Mouse (Mus musculus) limb, embryonic 14.5 days (tissue): ENCODE data around the gene Pih1d1. TPM values are rescaled to one million over a fixed set of nuclear protein-coding genes. Genes with fewer than 3 reads are reported as not detected.

Experiments used
- ATAC-seq: fragments of 200-750 bp; cut with Nextera tagmentation; 2 replicates; pipeline ENCODE4 v1.8.0; 2017; ENCODE audit warnings: low read depth, moderate number of reproducible peaks, moderate TSS enrichment; ENCODE audit not compliant: low FRiP score
- DNase-seq: peaks from one replicate; pipeline ENCODE4 v3.0.0-alpha.2; 2015; ENCODE audit warnings: low spot score
- H3K27ac ChIP-seq: fragments of 300-500 bp; sonication (generic); replicated peaks from 2 replicates; pipeline ENCODE4 v1.5.1; 2014; ENCODE audit warnings: low read depth, mild to moderate bottlenecking, low read length, moderate library complexity, mixed read lengths
- H3K27me3 ChIP-seq: fragments of 300-500 bp; sonication (generic); 2 replicates; pipeline ENCODE4 v1.6.1; 2014; ENCODE audit warnings: low read length, mixed read lengths; ENCODE audit not compliant: control insufficient read depth, insufficient read depth
- H3K36me3 ChIP-seq: fragments of 300-500 bp; sonication (generic); 2 replicates; pipeline ENCODE4 v1.6.1; 2014; ENCODE audit warnings: mild to moderate bottlenecking, low read length, moderate library complexity, mixed read lengths; ENCODE audit not compliant: control insufficient read depth, insufficient read depth
- H3K4me1 ChIP-seq: fragments of 300-500 bp; sonication (generic); 2 replicates; pipeline ENCODE4 v1.6.1; 2014; ENCODE audit warnings: antibody characterized with exemption, low read length, mixed read lengths; ENCODE audit not compliant: control insufficient read depth, insufficient read depth
- H3K4me2 ChIP-seq: fragments of 300-500 bp; sonication (generic); replicated peaks from 2 replicates; pipeline ENCODE4 v1.6.1; 2014; ENCODE audit warnings: low read depth, mild to moderate bottlenecking, low read length, moderate library complexity; ENCODE audit not compliant: severe bottlenecking
- H3K4me3 ChIP-seq: fragments of 300-500 bp; sonication (generic); replicated peaks from 2 replicates; pipeline ENCODE4 v1.5.1; 2014; ENCODE audit warnings: low read length
- H3K9ac ChIP-seq: fragments of 300-500 bp; sonication (generic); 2 replicates; pipeline ENCODE4 v1.6.1; 2014; ENCODE audit warnings: mild to moderate bottlenecking, low read depth, low read length, moderate library complexity; ENCODE audit not compliant: severe bottlenecking
- H3K9me3 ChIP-seq: fragments of 300-500 bp; sonication (generic); 2 replicates; pipeline ENCODE4 v1.6.1; 2016; ENCODE audit warnings: low read length; ENCODE audit not compliant: control insufficient read depth
- POLR2A ChIP-seq: fragments of 200-500 bp; IDR thresholded peaks from 2 replicates; pipeline ENCODE4 v1.8.0; 2012; ENCODE audit warnings: inconsistent platforms, mild to moderate bottlenecking, moderate library complexity, borderline replicate concordance; ENCODE audit not compliant: insufficient read depth, insufficient read length; ENCODE audit errors: extremely low read depth
- WGBS: fragments of 180-500 bp; shearing (Covaris S2); extraction: QIAGEN DNeasy Blood & Tissue Kit; methylation state at CpG from one replicate; pipeline ENCODE4 v1.1.7; 2014; 5-methylcytosine and 5-hydroxymethylcytosine counted together
- polyA plus RNA-seq, 2 experiments: library from polyadenylated mRNA; depleted of rRNA in 1 of 2; stranded (reverse) in 1 of 2; unstranded in 1 of 2; fragments of >200 nt; fragmentation: Nextera tagmentation in 1 of 2; extraction: Ambion mirVana in 1 of 2; gene quantifications; 2 replicates each; pipeline versions ENCODE4 v1.2.1 to v1.2.3; 2012 to 2014

The Pih1d1 gene
- polyA plus RNA-seq, 2 experiments: 86.4 to 115 TPM

DNA sequence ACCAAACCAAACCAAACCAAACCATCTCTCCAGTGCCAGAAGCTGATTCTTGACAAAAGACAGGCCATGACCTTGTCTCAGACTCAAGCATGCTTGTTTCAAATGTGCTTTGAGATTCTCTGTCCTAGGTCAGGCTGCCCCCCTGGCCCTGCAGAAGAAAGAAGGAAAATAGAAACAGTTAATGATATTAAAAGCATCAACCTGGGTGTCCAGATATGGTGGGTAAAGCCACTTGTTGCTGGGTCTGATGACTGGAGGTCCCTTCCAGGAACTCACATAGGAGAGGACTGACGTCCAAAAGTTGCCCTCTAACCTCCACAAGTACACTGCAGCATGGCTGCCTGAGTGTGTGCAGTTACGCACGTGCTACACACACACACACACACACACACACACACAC lies 6.8 kb downstream of the Pih1d1 start:
- no peak overlapping the region for H3K9ac ChIP-seq
- ATAC-seq (no peak), DNase-seq (no peak)
- H3K27me3 ChIP-seq: peaks cover 35% of the 10 kb centered on the region
- H3K4me3 ChIP-seq: no peak overlapping the region
- no peaks in the 10 kb centered on the region for H3K9me3 ChIP-seq
- H3K27ac ChIP-seq: no peak overlapping the region
- peaks cover 28% of the 10 kb centered on the region for H3K36me3 ChIP-seq
- TF ChIP-seq POLR2A: no peak
- H3K4me2 ChIP-seq: no peak overlapping the region
- H3K4me1 ChIP-seq: 0 out of 2 replicates have a peak, but pooled peaks cover 4% of the 10 kb centered on the region
- 88% methylated on average over 3 of the region's 3 CpGs for WGBS

DNA sequence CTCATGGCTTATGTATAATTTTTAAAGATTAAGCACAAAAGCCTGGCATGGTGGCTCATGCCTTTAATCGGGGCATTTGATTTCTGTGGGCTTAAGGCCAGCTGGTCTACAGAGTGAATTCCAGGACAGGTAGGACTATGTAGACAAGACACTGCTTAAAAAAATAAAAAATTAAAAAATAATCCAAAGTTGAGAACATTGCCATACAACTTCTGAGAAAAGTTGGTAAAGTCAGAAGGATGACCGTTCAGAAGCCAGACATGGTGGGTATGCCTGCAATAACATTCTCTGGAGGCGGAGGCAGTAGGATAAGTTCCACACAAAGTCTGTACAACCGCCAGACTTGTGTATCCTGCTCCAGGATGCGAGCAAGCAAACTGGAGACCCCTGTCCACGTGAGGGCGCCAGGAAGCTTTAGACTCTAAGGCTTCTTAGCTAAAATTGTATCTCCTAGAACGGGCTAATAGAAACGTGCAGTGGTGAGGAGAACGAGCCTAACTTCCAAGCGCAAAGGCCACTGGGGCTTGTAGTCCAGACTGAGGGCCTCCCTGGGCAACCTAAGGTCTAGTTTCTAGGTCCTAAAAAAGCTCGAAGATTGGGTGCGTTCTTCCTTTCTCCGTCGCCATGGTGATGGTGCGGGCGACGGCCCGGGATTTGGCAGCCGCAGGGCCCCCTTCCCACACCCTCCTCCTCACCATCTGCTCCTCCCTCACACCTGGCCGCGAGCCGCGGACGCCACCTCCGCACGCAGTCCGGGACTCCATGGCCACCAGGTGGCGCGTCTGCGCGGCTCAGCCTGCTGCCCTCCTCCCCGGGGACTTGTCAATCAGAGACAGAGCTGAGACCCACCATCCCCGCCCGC lies 7.7 kb downstream of the Pih1d1 start:
- H3K4me3 ChIP-seq: peak overlapping the region; percentile 35
- 0 out of 2 replicates have a peak, but pooled peaks cover 4% of the 10 kb centered on the region for H3K4me1 ChIP-seq
- no peak overlapping the region for H3K27ac ChIP-seq
- peak; percentile 93 for ATAC-seq
- H3K27me3 ChIP-seq: peaks cover 45% of the 10 kb centered on the region
- DNase-seq: peak; percentile 97
- 4% methylated on average over 33 of the region's 35 CpGs for WGBS
- peak overlapping the region; percentile 60 for H3K4me2 ChIP-seq
- H3K9ac ChIP-seq: no peak overlapping the region
- H3K36me3 ChIP-seq: peaks cover 28% of the 10 kb centered on the region
- H3K9me3 ChIP-seq: no peaks in the 10 kb centered on the region
- no peak for TF ChIP-seq POLR2A

DNA sequence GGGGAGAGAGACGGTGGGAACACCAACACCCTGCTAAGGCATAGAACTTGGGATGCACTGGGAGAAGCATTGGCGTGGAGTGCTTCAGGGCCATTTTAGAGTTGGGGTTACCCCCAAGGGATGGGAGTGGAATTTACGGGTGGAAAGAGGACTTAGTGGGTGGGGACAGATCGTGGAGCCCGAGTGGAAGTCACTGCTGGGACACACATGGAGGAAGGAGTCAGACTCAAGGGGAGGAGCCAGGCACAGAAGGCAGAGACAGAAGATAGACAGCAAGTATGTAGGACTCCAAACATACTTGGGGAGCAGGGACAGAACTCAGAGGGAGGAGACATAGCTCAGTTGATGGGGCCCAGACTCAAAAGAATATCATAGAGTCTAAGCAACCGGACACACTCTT lies 8.4 kb downstream of the Pih1d1 start:
- H3K4me1 ChIP-seq: 0 out of 2 replicates have a peak, but pooled peaks cover 4% of the 10 kb centered on the region
- peak overlapping the region; percentile 60 for H3K4me2 ChIP-seq
- TF ChIP-seq POLR2A: no peak
- DNase-seq (no peak), ATAC-seq (no peak)
- no peak overlapping the region for H3K9ac ChIP-seq
- H3K36me3 ChIP-seq: peaks cover 28% of the 10 kb centered on the region
- no peak overlapping the region for H3K27ac ChIP-seq
- 27% methylated on average over 6 of the region's 6 CpGs for WGBS
- H3K9me3 ChIP-seq: no peaks in the 10 kb centered on the region
- H3K27me3 ChIP-seq: peaks cover 52% of the 10 kb centered on the region
- peak overlapping the region; percentile 35 for H3K4me3 ChIP-seq

DNA sequence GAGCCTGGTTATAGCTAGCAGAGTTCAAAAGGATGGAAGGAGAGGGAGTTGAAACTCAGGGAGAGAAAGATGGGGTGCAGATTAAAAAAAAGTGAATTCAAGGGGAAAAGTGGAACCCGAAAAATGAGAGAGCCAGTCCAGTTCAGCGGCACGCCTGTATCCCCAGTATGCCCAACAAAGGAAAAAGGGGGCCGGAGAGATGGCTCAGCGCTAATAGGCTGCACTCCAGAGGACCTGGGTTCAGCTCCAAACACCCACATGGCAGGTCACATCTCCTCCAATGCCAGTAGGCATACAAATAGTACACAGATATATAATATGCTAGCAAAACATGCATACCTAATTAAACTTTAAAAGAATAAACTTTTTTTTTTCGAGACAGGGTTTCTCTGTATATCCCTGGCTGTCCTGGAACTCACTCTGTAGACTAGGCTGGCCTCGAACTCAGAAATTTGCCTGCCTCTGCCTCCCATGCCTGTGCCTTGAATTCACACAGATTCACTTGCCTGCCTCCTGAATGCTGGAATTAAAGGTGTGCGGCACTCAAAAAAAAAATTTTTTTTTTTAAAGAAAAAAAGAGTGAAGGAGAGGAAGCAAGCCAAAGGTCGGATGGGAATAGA lies 9.0 kb downstream of the Pih1d1 start:
- Histone ChIP-seq H3K27me3 (peaks cover 57% of the 10 kb centered on the region), H3K27ac (no peak overlapping the region), H3K9me3 (no peaks in the 10 kb centered on the region), H3K36me3 (peaks cover 24% of the 10 kb centered on the region), H3K4me3 (no peak overlapping the region; the same call in 1 of the 2 replicates), H3K4me2 (no peak overlapping the region), H3K9ac (no peak overlapping the region), H3K4me1 (0 out of 2 replicates have a peak, but pooled peaks cover 4% of the 10 kb centered on the region)
- no peak for DNase-seq
- WGBS: 70% methylated on average over 9 of the region's 9 CpGs
- TF ChIP-seq POLR2A: no peak
- ATAC-seq: no peak

DNA sequence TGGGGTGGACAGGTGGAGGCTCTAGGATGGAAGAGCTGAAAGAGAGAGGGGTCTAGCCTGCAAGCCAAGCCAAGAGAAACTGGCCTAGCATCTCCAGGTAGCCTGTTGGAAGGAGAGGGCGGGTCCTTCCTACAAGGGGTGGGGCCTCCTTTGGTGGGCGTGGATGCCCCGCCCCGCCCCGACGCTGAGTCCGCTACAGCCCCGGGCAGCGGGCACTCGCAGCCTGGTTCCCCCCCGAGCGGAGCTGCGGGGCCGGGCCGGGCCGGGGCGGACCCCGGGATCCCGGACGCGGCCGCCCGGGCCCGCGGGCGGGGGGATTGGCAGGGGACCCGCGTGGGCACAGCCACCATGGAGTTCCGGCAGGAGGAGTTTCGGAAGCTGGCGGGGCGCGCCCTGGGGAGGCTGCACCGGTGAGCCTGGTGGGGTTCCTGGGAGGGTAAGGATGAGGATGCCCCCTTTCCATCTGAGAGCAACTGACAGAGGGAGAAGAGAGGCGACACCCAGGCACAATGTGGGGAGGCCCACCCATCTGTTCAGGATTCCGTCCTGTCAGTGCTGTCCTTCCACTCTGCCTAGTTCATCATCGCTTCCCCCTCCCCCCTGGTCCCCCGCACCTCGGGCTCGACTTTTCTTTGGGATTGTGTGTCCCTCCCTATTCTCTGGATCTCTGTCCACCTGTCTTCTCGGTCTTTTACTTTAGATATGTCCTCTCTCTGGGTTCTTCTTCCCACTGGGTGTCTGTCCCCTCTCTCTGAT lies 9.8 kb downstream of the Pih1d1 start, which contains the start of gene Slc17a7:
Slc17a7 (plus strand) TSS at position 215 of the 756 bp plus-strand sequence.
- ATAC-seq (no peak), DNase-seq (no peak)
- Histone ChIP-seq H3K4me3 (peak within 1 kb of the TSS; percentile 42), H3K27me3 (peaks cover 65% of the 10 kb centered on the region), H3K9ac (peak within 1 kb of the TSS; percentile 56), H3K36me3 (peaks cover 16% of the 10 kb centered on the region), H3K4me2 (peak within 1 kb of the TSS; percentile 61), H3K4me1 (0 out of 2 replicates have a peak, but pooled peaks cover 4% of the 10 kb centered on the region), H3K27ac (no peak within 1 kb of the TSS), H3K9me3 (peaks cover 2% of the 10 kb centered on the region; the same call in 1 of the 2 replicates)
- no peak for TF ChIP-seq POLR2A
- WGBS: 2% methylated on average over 35 of the region's 41 CpGs
